Mouse (Mus musculus) stomach, postnatal 0 days (tissue): ENCODE results near the gene Col18a1.

Experiments used
- CTCF ChIP-seq: IDR thresholded peaks from 2 replicates; pipeline ENCODE4 v1.5.1; 2016; ENCODE audit warnings: antibody characterized with exemption, low read depth, mild to moderate bottlenecking, moderate library complexity
- EP300 ChIP-seq: optimal IDR thresholded peaks from 2 replicates; pipeline ENCODE3; 2016; ENCODE audit warnings: antibody characterized with exemption

- TF ChIP-seq EP300 (no peak), CTCF (peak; percentile 34; the same call in 1 of the 2 replicates)
These were observed 24.0 kb downstream of the Col18a1 start for GRCm38 (mm10) chr10:77142328-77142727.
